Comparison of ENCODE assay signal across 14 mouse cellular contexts in genomic region chr12:80315321-80315720, GRCm38 (mm10).
"Had no signal": no experiment of that assay in that cellular context is flagged by ENCODE, and none has a peak within 500 bp of the region (broad histone marks: within the 10 kb centered on the region; RNA-seq: fewer than 3 reads in every experiment).

No protein-coding gene starts in this region.

- H3K36me3 ChIP-seq: midbrain, embryonic 12.5 days; neural tube, embryonic 12.5 days; stomach, embryonic 15.5 days had no signal

- H3K4me1 ChIP-seq: midbrain, embryonic 12.5 days; neural tube, embryonic 12.5 days; stomach, embryonic 15.5 days had no signal

- H3K9me3 ChIP-seq: midbrain, embryonic 12.5 days; neural tube, embryonic 12.5 days; stomach, embryonic 15.5 days had no signal

- H3K27ac ChIP-seq: midbrain, embryonic 12.5 days; neural tube, embryonic 12.5 days; stomach, embryonic 15.5 days; stomach, postnatal 0 days had no signal

- H3K4me3 ChIP-seq: megakaryocyte, embryonic 14.5 days; midbrain, embryonic 12.5 days; neural tube, embryonic 12.5 days; stomach, embryonic 15.5 days had no signal

- DNase-seq: lung, adult 18-20 months; lung, embryonic 14.5 days; lung, postnatal 10 days; lung, postnatal 4 days; midbrain, embryonic 14.5 days; right cerebral cortex, postnatal 14 days; thymus, adult 2 months; thymus, postnatal 25 days; thymus, postnatal 4 days had no signal

- H3K4me2 ChIP-seq: lung, embryonic 14.5 days; midbrain, embryonic 12.5 days; neural tube, embryonic 12.5 days; stomach, embryonic 15.5 days had no signal

- H3K27me3 ChIP-seq: megakaryocyte, embryonic 14.5 days; midbrain, embryonic 12.5 days; neural tube, embryonic 12.5 days; stomach, embryonic 15.5 days had no signal

- H3K9ac ChIP-seq: lung, embryonic 14.5 days; midbrain, embryonic 12.5 days; neural tube, embryonic 12.5 days; stomach, embryonic 15.5 days had no signal
